10 mouse cellular contexts compared by ENCODE assay signal in the genomic region with DNA sequence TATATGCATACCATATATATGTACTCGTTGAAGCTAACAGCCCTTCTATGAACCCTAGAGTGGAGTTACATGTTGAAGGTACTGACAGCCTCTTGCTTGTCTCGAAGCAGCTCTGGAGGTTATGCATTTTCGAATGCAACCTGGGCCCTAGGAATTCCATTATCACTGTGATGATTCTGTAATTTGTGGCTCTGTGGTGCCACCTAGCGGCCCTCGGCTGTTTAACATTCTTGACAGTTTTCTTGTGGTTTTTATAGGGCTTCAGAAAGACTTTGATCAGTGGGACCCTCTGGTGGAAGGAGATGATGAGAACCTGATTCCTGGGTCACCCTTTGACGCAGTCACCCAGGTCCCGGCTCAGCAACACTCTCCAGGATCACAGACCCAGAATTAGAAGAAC. TPM values are rescaled to one million over a fixed set of nuclear protein-coding genes. Genes with fewer than 3 reads are reported as not detected.
DNase-seq lines count a peak whose midpoint lies in the region; ATAC-seq and TF ChIP-seq lines count a peak whose summit lies in the region.
"Had no signal": no experiment of that assay in that cellular context is flagged by ENCODE, and none has a peak within 500 bp of the region (broad histone marks: within the 10 kb centered on the region; RNA-seq: fewer than 3 reads in every experiment).

No protein-coding gene starts in this region.

- DNase-seq in 416B (ENCODE audit: low read depth): peak; percentile 51
- DNase-seq in c-Kit-positive CD71-positive TER-119-positive erythroid progenitor cells, embryonic 14.5 days (ENCODE audit: low spot score): peak; percentile 28
- DNase-seq in kidney, postnatal 0 days (ENCODE audit: low spot score): peak; percentile 81
- DNase-seq in liver, embryonic 14.5 days (ENCODE audit: low read depth in 3 of 3, low spot score in 3 of 3): peak in 1 of 3 experiments; percentile 24

- H3K36me3 ChIP-seq in ES-Bruce4 (ENCODE audit: control insufficient read depth, insufficient read depth, low read length, poor library complexity, severe bottlenecking): no peaks in the 10 kb centered on the region
- no peaks in the 10 kb centered on the region for H3K36me3 ChIP-seq in forebrain, embryonic 13.5 days (ENCODE audit: poor library complexity, severe bottlenecking)
- H3K36me3 ChIP-seq in kidney, postnatal 0 days (ENCODE audit: insufficient read depth, low read length): no peaks in the 10 kb centered on the region
- no peaks in the 10 kb centered on the region for H3K36me3 ChIP-seq in liver, embryonic 14.5 days (replicated peaks; ENCODE audit: control insufficient read depth, insufficient read depth, low read depth)

- H3K27ac ChIP-seq in ES-Bruce4 (ENCODE audit: insufficient read depth, low read length): no peak overlapping the region
- H3K27ac ChIP-seq in forebrain, embryonic 13.5 days: no peak overlapping the region
- no peak overlapping the region for H3K27ac ChIP-seq in kidney, postnatal 0 days
- H3K27ac ChIP-seq in liver, embryonic 14.5 days: no peak overlapping the region

- H3K9ac ChIP-seq in ES-Bruce4 (ENCODE audit: low read depth, poor library complexity, severe bottlenecking): no peak overlapping the region
- no peak overlapping the region for H3K9ac ChIP-seq in forebrain, embryonic 13.5 days
- no peak overlapping the region for H3K9ac ChIP-seq in kidney, postnatal 0 days (ENCODE audit: low read depth, low read length)
- H3K9ac ChIP-seq in liver, embryonic 14.5 days (replicated peaks): no peak overlapping the region

- ATAC-seq in forebrain, embryonic 13.5 days: peak; percentile 69
- no peak for ATAC-seq in kidney, postnatal 0 days (replicated peaks; ENCODE audit: low FRiP score, low read depth)
- ATAC-seq in liver, embryonic 14.5 days (ENCODE audit: insufficient read depth): no peak
- 0 out of 2 replicates have a peak, but pooled peaks have one; percentile 38 for ATAC-seq in neutrophil, adult 5-6 weeks (ENCODE audit: extremely low read depth, insufficient number of reproducible peaks, low FRiP score, poor library complexity, severe bottlenecking)
- no peak for ATAC-seq in erythroblast, adult 5-6 weeks (replicated peaks; ENCODE audit: low FRiP score, poor library complexity, severe bottlenecking)

- no peak for TF ChIP-seq POLR2A in ES-Bruce4 (IDR thresholded peaks at IDR 0.05; ENCODE audit: insufficient read depth, low read length)

- no peaks in the 10 kb centered on the region for H3K9me3 ChIP-seq in ES-Bruce4 (replicated peaks; ENCODE audit: control insufficient read depth, insufficient read depth, low read length, poor library complexity, severe bottlenecking)
- H3K9me3 ChIP-seq in forebrain, embryonic 13.5 days (replicated peaks): no peaks in the 10 kb centered on the region
- H3K9me3 ChIP-seq in kidney, postnatal 0 days (replicated peaks; ENCODE audit: low read length): no peaks in the 10 kb centered on the region
- H3K9me3 ChIP-seq in liver, embryonic 14.5 days (ENCODE audit: control insufficient read depth, low read length): no peaks in the 10 kb centered on the region

- no peak for TF ChIP-seq EP300 in ES-Bruce4 (IDR thresholded peaks at IDR 0.05; ENCODE audit: insufficient read depth, low read depth, low read length)
- no peak for TF ChIP-seq EP300 in liver, embryonic 14.5 days (IDR thresholded peaks at IDR 0.05; ENCODE audit: low read depth)

- H3K4me3 ChIP-seq in ES-Bruce4 (ENCODE audit: low read depth, low read length): no peak overlapping the region
- H3K4me3 ChIP-seq in forebrain, embryonic 13.5 days: no peak overlapping the region
- no peak overlapping the region for H3K4me3 ChIP-seq in kidney, postnatal 0 days (replicated peaks; ENCODE audit: low read depth, low read length)
- H3K4me3 ChIP-seq in liver, embryonic 14.5 days (ENCODE audit: insufficient read depth in 1 of 2, low read depth in 2 of 2, low read length in 2 of 2): no peak overlapping the region

- 20% methylated on average over 7 of the region's 7 CpGs for WGBS in forebrain, embryonic 13.5 days
- WGBS in kidney, postnatal 0 days: 14% methylated on average over 7 of the region's 7 CpGs
- WGBS in liver, embryonic 14.5 days (ENCODE audit: insufficient replicate concordance): 18% methylated on average over 7 of the region's 7 CpGs

- no peaks in the 10 kb centered on the region for H3K4me1 ChIP-seq in ES-Bruce4 (ENCODE audit: control insufficient read depth, insufficient read depth, low read length)
- no peaks in the 10 kb centered on the region for H3K4me1 ChIP-seq in forebrain, embryonic 13.5 days
- no peaks in the 10 kb centered on the region for H3K4me1 ChIP-seq in kidney, postnatal 0 days (replicated peaks; ENCODE audit: insufficient read depth, low read length)
- no peaks in the 10 kb centered on the region for H3K4me1 ChIP-seq in liver, embryonic 14.5 days (replicated peaks; ENCODE audit: control insufficient read depth in 2 of 2, insufficient read depth in 2 of 2, low read length in 1 of 2)

- H3K27me3 ChIP-seq in ES-Bruce4 (ENCODE audit: control insufficient read depth, insufficient read depth, low read length, poor library complexity, severe bottlenecking): no peaks in the 10 kb centered on the region
- no peaks in the 10 kb centered on the region for H3K27me3 ChIP-seq in forebrain, embryonic 13.5 days
- H3K27me3 ChIP-seq in kidney, postnatal 0 days (ENCODE audit: insufficient read depth, low read length): no peaks in the 10 kb centered on the region
- H3K27me3 ChIP-seq in liver, embryonic 14.5 days (ENCODE audit: control insufficient read depth, insufficient read depth, low read length): no peaks in the 10 kb centered on the region

- H3K4me2 ChIP-seq in forebrain, embryonic 13.5 days: no peak overlapping the region
- no peak overlapping the region for H3K4me2 ChIP-seq in kidney, postnatal 0 days (ENCODE audit: low read length)
- no peak overlapping the region for H3K4me2 ChIP-seq in liver, embryonic 14.5 days (ENCODE audit: low read depth)

- TF ChIP-seq CTCF in ES-Bruce4 (IDR thresholded peaks at IDR 0.05; ENCODE audit: low read depth, low read length): peak; percentile 50
- TF ChIP-seq CTCF in kidney, postnatal 0 days (IDR thresholded peaks at IDR 0.05; ENCODE audit: low read depth): peak; percentile 90
- peak; percentile 70 for TF ChIP-seq CTCF in liver, embryonic 14.5 days (IDR thresholded peaks at IDR 0.05; ENCODE audit: low read depth)

RNA-seq across cellular contexts. Expression of a gene that starts 18.5 kb away (rescaled TPM):
- 0.11 and 0.54 TPM in 2 replicates for polyA plus RNA-seq in ES-Bruce4 (2011; ENCODE audit: insufficient read depth, insufficient read length, low read depth, missing spikeins)
- 0.03 and 0.17 TPM in 2 replicates for polyA plus RNA-seq in forebrain, embryonic 13.5 days (2015; fragmentation: Nextera tagmentation; extraction: Ambion mirVana)
- polyA plus RNA-seq in kidney, postnatal 0 days (2015; fragmentation: Nextera tagmentation; extraction: Ambion mirVana): 0.26 and 0.58 TPM in 2 replicates
- polyA plus RNA-seq in liver, embryonic 14.5 days (2012; rRNA removed): under 0.01 and 0.08 TPM in 2 replicates
- 0.13 TPM in 1 of 2 replicates, not detected in the other for polyA plus RNA-seq in liver, embryonic 14.5 days (2014; fragmentation: Nextera tagmentation; extraction: Ambion mirVana)
- 0.12 TPM in 1 of 2 replicates, not detected in the other for total RNA-seq in neutrophil, adult 5-6 weeks (2017)
- total RNA-seq in erythroblast, adult 5-6 weeks (2015; ENCODE audit: low replicate concordance): not detected in 2 replicates
- total RNA-seq in erythroblast, adult 5-6 weeks (2017; ENCODE audit: low replicate concordance): not detected in 2 replicates
- total RNA-seq: hematopoietic stem cell, adult 5-6 weeks had no signal
- polyA plus RNA-seq: stomach, embryonic 14.5 days had no signal

RNA-seq across cellular contexts. Expression of a gene that starts 43.7 kb away (rescaled TPM):
- 11.3 and 13.5 TPM in 2 replicates for polyA plus RNA-seq in ES-Bruce4 (2011; ENCODE audit: insufficient read depth, insufficient read length, low read depth, missing spikeins)
- 3.5 and 4.7 TPM in 2 replicates for polyA plus RNA-seq in forebrain, embryonic 13.5 days (2015; fragmentation: Nextera tagmentation; extraction: Ambion mirVana)
- polyA plus RNA-seq in kidney, postnatal 0 days (2015; fragmentation: Nextera tagmentation; extraction: Ambion mirVana): 80.3 and 88.8 TPM in 2 replicates
- polyA plus RNA-seq in liver, embryonic 14.5 days (2012; rRNA removed): 4.0 and 5.0 TPM in 2 replicates
- polyA plus RNA-seq in liver, embryonic 14.5 days (2014; fragmentation: Nextera tagmentation; extraction: Ambion mirVana): 9.9 and 10.7 TPM in 2 replicates
- 658 and 695 TPM in 2 replicates for total RNA-seq in neutrophil, adult 5-6 weeks (2017)
- total RNA-seq in erythroblast, adult 5-6 weeks (2015; ENCODE audit: low replicate concordance): 11.5 and 12.1 TPM in 2 replicates
- total RNA-seq in erythroblast, adult 5-6 weeks (2017; ENCODE audit: low replicate concordance): 7.0 and 7.8 TPM in 2 replicates

RNA-seq across cellular contexts. Expression of a gene that starts 55.4 kb away (rescaled TPM):
- 7.4 and 8.7 TPM in 2 replicates for polyA plus RNA-seq in ES-Bruce4 (2011; ENCODE audit: insufficient read depth, insufficient read length, low read depth, missing spikeins)
- 102 and 107 TPM in 2 replicates for polyA plus RNA-seq in forebrain, embryonic 13.5 days (2015; fragmentation: Nextera tagmentation; extraction: Ambion mirVana)
- polyA plus RNA-seq in kidney, postnatal 0 days (2015; fragmentation: Nextera tagmentation; extraction: Ambion mirVana): 6.8 and 7.3 TPM in 2 replicates
- polyA plus RNA-seq in liver, embryonic 14.5 days (2012; rRNA removed): 0.54 and 0.68 TPM in 2 replicates
- polyA plus RNA-seq in liver, embryonic 14.5 days (2014; fragmentation: Nextera tagmentation; extraction: Ambion mirVana): 0.28 and 0.39 TPM in 2 replicates
- total RNA-seq in neutrophil, adult 5-6 weeks (2017): 7.9 and 9.6 TPM in 2 replicates
- total RNA-seq in erythroblast, adult 5-6 weeks (2015; ENCODE audit: low replicate concordance): 0.42 TPM in 1 of 2 replicates, not detected in the other
- total RNA-seq in erythroblast, adult 5-6 weeks (2017; ENCODE audit: low replicate concordance): 0.42 and 1.3 TPM in 2 replicates

RNA-seq across cellular contexts. Expression of a gene that starts 55.6 kb away (rescaled TPM):
- 8.1 and 9.3 TPM in 2 replicates for polyA plus RNA-seq in ES-Bruce4 (2011; ENCODE audit: insufficient read depth, insufficient read length, low read depth, missing spikeins)
- 37.3 and 38.2 TPM in 2 replicates for polyA plus RNA-seq in forebrain, embryonic 13.5 days (2015; fragmentation: Nextera tagmentation; extraction: Ambion mirVana)
- polyA plus RNA-seq in kidney, postnatal 0 days (2015; fragmentation: Nextera tagmentation; extraction: Ambion mirVana): 24.0 and 25.0 TPM in 2 replicates
- polyA plus RNA-seq in liver, embryonic 14.5 days (2012; rRNA removed): 0.86 and 2.0 TPM in 2 replicates
- 2.6 and 3.3 TPM in 2 replicates for polyA plus RNA-seq in liver, embryonic 14.5 days (2014; fragmentation: Nextera tagmentation; extraction: Ambion mirVana)
- 4.7 and 8.6 TPM in 2 replicates for total RNA-seq in neutrophil, adult 5-6 weeks (2017)
- 0.63 TPM in 1 of 2 replicates, not detected in the other for total RNA-seq in erythroblast, adult 5-6 weeks (2015; ENCODE audit: low replicate concordance)
- 0.17 and 1.5 TPM in 2 replicates for total RNA-seq in erythroblast, adult 5-6 weeks (2017; ENCODE audit: low replicate concordance)

Comparison
In these comparisons a context has a peak if more than half of its experiments do, and no peak if none do; other contexts are left out.
1. ATAC-seq: peak in forebrain, embryonic 13.5 days (single experiment) and neutrophil, adult 5-6 weeks (single experiment); none in kidney, postnatal 0 days (single experiment), liver, embryonic 14.5 days (single experiment) and erythroblast, adult 5-6 weeks (single experiment).
2. RNA of a gene that starts 55.4 kb away (polyA plus RNA-seq): 102 to 107 TPM in forebrain, embryonic 13.5 days; 7.4 to 8.7 TPM in ES-Bruce4, 6.8 to 7.3 TPM in kidney, postnatal 0 days and 0.28 to 0.68 TPM in liver, embryonic 14.5 days; every median in the first group is over 10 times any median in the second.
3. Peak in every context shown above with its lines, with median percentiles within 50 percentile points of each other: CTCF ChIP-seq.